Mouse (Mus musculus): ENCODE data around the gene Pecam1.

- no peak for TF ChIP-seq CTCF (IDR thresholded peaks at IDR 0.05; ENCODE audit: insufficient read depth, low read depth, low read length)
- TF ChIP-seq POLR2A (IDR thresholded peaks at IDR 0.05; ENCODE audit: insufficient read depth, low read depth, low read length), result no peak
These were observed at the start of gene Pecam1 for GRCm38 (mm10) chr11:106750121-106750751.

Data from olfactory bulb, adult 2 months (tissue).